Mouse (Mus musculus): ENCODE results near the gene Hsd11b2. TPM values are rescaled to one million over a fixed set of nuclear protein-coding genes. Genes with fewer than 3 reads are reported as not detected.
A peak's percentile ranks its signal among the peaks of the same experiment; 100 is the strongest.

Hsd11b2 gene
- polyA plus RNA-seq, 1 experiment: not detected

DNA sequence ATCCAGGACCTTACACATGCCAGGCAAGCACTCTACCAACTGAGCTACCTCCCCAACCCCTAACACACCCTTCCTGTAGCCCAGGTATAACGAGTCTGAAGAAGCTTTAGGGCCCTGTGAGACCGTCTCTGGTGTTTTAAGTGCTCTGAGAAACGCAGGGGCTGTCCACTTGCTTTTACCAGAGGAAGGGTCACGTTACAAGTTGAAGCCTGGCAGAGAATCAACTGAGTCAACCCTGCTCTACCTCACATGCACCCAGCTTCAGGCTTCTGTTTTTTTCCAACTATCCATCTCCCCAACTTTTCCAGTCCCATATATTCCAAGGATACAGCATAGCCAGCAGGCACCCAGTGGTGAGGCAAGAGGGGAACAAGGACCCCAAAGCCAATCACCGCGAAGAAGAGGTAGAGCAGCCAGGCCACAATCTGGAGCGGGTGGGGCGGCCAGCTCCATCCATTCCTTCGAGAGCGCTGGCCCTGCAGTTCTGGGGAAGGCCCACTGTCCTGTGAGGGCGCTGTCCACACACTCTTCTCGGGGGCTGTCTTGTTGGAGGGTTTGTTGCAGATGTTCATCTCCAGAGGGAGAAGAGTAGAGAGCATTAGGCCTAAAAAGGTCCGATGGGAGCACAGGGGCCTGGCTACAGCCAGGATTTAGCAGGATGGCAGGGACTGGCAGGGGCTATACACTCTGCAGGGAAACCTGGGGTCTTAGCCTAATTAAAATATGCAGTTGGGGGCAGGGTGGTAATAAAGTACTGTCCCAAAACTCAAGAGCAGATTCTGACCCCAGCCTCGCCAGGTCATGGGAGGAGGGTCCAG lies 35.1 kb upstream of the Hsd11b2 start:
- Histone ChIP-seq H3K4me1 (ENCODE audit: control insufficient read depth, insufficient read depth, low read length) (no peaks in the 10 kb centered on the region), H3K27ac (ENCODE audit: insufficient read depth, low read length) (no peak overlapping the region), H3K4me3 (ENCODE audit: insufficient read depth, low read length) (no peak overlapping the region)
- TF ChIP-seq CTCF (IDR thresholded peaks at IDR 0.05; ENCODE audit: extremely low read depth, insufficient read depth, low read length) (peak; percentile 32), POLR2A (IDR thresholded peaks at IDR 0.05; ENCODE audit: extremely low read depth, insufficient read depth, low read length) (no peak)

GRCm38 (mm10) chr8:105484030-105484368 lies 34.6 kb upstream of the Hsd11b2 start:
- H3K4me1 ChIP-seq (ENCODE audit: control insufficient read depth, insufficient read depth, low read length): no peaks in the 10 kb centered on the region
- no peak for TF ChIP-seq CTCF (IDR thresholded peaks at IDR 0.05; ENCODE audit: extremely low read depth, insufficient read depth, low read length)
- TF ChIP-seq POLR2A (IDR thresholded peaks at IDR 0.05; ENCODE audit: extremely low read depth, insufficient read depth, low read length): no peak
- H3K4me3 ChIP-seq (ENCODE audit: insufficient read depth, low read length): no peak overlapping the region
- H3K27ac ChIP-seq (ENCODE audit: insufficient read depth, low read length): no peak overlapping the region

GRCm38 (mm10) chr8:105484392-105484791 lies 34.2 kb upstream of the Hsd11b2 start:
- TF ChIP-seq POLR2A (IDR thresholded peaks at IDR 0.05; ENCODE audit: extremely low read depth, insufficient read depth, low read length) (no peak), CTCF (IDR thresholded peaks at IDR 0.05; ENCODE audit: extremely low read depth, insufficient read depth, low read length) (peak; percentile 28; the same call in 1 of the 2 replicates)
- Histone ChIP-seq H3K27ac (ENCODE audit: insufficient read depth, low read length) (no peak overlapping the region), H3K4me1 (ENCODE audit: control insufficient read depth, insufficient read depth, low read length) (no peaks in the 10 kb centered on the region), H3K4me3 (ENCODE audit: insufficient read depth, low read length) (no peak overlapping the region)

- no peak for TF ChIP-seq CTCF (IDR thresholded peaks at IDR 0.05; ENCODE audit: extremely low read depth, insufficient read depth, low read length)
- Histone ChIP-seq H3K4me3 (ENCODE audit: insufficient read depth, low read length) (no peak overlapping the region), H3K27ac (ENCODE audit: insufficient read depth, low read length) (no peak overlapping the region), H3K4me1 (ENCODE audit: control insufficient read depth, insufficient read depth, low read length) (no peaks in the 10 kb centered on the region)
These were observed 30.5 kb upstream of the Hsd11b2 start for GRCm38 (mm10) chr8:105488082-105488481.

DNA sequence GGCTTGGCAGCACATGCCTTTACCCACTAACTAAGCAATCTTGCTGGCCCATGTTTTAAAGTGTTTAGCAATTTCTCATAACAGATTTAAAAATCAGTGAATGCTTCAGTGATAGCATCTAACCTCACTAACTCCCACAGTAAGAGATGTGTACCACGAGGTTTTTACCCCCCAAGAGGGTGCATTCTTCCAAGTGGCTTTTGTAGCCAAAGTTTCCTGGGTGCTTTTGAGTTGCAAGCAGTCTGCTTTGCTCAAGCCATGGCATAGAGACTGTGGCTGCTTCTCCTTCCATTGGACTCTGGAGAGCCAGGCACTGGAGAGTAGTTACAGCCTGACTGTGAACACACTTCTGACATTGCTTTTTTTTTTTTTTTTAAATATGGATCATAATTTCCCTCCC lies 29.3 kb upstream of the Hsd11b2 start:
- TF ChIP-seq POLR2A (IDR thresholded peaks at IDR 0.05; ENCODE audit: extremely low read depth, insufficient read depth, low read length) (no peak), CTCF (IDR thresholded peaks at IDR 0.05; ENCODE audit: extremely low read depth, insufficient read depth, low read length) (no peak)
- no peak overlapping the region for H3K4me3 ChIP-seq (ENCODE audit: insufficient read depth, low read length)
- no peak overlapping the region for H3K27ac ChIP-seq (ENCODE audit: insufficient read depth, low read length)

DNA sequence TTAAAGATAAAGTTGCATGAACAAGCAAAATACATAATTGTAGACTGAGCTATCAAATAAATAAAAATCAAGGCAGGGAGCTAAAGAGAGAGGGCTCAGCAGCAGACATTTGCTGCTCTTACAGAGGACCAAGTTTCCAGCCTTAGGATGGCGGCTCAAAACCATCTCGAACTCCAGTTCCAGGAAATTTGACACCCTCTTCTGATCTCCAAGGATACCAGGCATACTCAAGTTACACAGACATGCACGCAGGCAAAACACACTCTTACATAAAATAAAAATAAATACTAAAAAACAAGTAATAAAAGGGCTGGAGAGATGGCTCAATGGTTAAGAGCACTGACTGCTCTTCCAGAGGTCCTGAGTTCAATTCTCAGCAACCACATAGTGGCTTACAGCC lies 25.1 kb upstream of the Hsd11b2 start:
- H3K4me1 ChIP-seq (ENCODE audit: control insufficient read depth, insufficient read depth, low read length): peaks cover 6% of the 10 kb centered on the region; the same call in 1 of the 2 replicates
- no peak for TF ChIP-seq POLR2A (IDR thresholded peaks at IDR 0.05; ENCODE audit: extremely low read depth, insufficient read depth, low read length)
- TF ChIP-seq CTCF (IDR thresholded peaks at IDR 0.05; ENCODE audit: extremely low read depth, insufficient read depth, low read length): no peak
- H3K27ac ChIP-seq (ENCODE audit: insufficient read depth, low read length): no peak overlapping the region
- no peak overlapping the region for H3K4me3 ChIP-seq (ENCODE audit: insufficient read depth, low read length)

More for the DNA sequence above, 29.3 kb upstream of the Hsd11b2 start:
- H3K4me1 ChIP-seq (ENCODE audit: control insufficient read depth, insufficient read depth, low read length): no peaks in the 10 kb centered on the region

GRCm38 (mm10) chr8:105494566-105494965 lies 24.0 kb upstream of the Hsd11b2 start:
- Histone ChIP-seq H3K27ac (ENCODE audit: insufficient read depth, low read length) (no peak overlapping the region), H3K4me3 (ENCODE audit: insufficient read depth, low read length) (no peak overlapping the region), H3K4me1 (ENCODE audit: control insufficient read depth, insufficient read depth, low read length) (peaks cover 6% of the 10 kb centered on the region; the same call in 1 of the 2 replicates)
- TF ChIP-seq POLR2A (IDR thresholded peaks at IDR 0.05; ENCODE audit: extremely low read depth, insufficient read depth, low read length): no peak
- TF ChIP-seq CTCF (IDR thresholded peaks at IDR 0.05; ENCODE audit: extremely low read depth, insufficient read depth, low read length): no peak

DNA sequence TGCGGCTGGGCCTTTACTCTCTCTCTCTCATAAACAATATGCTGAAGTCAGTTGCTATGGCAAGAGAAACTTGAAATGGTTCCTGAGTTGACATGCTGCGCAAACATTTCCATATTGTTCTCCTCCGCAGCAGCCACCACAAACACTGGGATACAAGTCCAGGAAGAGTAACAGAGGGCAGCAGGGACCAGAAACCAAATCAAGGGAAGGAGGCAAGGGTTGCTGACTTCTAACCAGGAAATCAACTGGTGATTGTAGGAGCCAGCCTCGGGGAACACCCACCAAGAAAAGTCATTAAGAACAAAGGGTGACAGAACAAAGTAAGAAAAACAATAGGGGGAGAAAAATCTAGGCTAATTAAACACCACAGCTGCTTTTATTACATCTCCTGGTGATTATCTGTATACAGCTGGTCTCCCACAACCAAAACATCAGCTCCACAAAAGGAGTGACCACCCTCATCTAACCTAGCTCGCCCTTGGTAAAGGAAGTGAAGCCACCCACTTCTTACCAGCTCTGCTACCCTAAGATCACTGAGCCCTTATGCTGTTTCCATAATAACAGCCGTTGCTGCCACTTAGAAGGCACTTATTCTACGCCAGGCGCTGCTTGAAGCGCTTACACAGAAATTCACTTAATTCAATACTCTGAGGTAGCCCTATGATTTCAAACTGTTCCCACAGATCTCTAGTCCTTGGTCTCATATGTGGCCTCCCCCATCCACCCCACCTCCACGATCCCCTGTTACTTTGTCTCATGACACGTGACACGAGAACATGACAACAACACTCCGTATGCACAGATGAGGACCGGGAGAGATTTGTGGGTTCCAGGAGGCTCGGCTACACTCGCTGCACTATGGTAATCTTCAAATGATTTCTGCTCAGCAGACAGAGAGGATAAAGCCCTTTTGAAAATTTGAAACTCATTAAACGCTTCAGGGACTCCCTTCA lies 22.9 kb upstream of the Hsd11b2 start:
- H3K27ac ChIP-seq (ENCODE audit: insufficient read depth, low read length): no peak overlapping the region
- peaks cover 6% of the 10 kb centered on the region; the same call in 1 of the 2 replicates for H3K4me1 ChIP-seq (ENCODE audit: control insufficient read depth, insufficient read depth, low read length)
- peak overlapping the region; percentile 76 for H3K4me3 ChIP-seq (ENCODE audit: insufficient read depth, low read length)
- TF ChIP-seq CTCF (IDR thresholded peaks at IDR 0.05; ENCODE audit: extremely low read depth, insufficient read depth, low read length) (no peak), POLR2A (IDR thresholded peaks at IDR 0.05; ENCODE audit: extremely low read depth, insufficient read depth, low read length) (no peak)

DNA sequence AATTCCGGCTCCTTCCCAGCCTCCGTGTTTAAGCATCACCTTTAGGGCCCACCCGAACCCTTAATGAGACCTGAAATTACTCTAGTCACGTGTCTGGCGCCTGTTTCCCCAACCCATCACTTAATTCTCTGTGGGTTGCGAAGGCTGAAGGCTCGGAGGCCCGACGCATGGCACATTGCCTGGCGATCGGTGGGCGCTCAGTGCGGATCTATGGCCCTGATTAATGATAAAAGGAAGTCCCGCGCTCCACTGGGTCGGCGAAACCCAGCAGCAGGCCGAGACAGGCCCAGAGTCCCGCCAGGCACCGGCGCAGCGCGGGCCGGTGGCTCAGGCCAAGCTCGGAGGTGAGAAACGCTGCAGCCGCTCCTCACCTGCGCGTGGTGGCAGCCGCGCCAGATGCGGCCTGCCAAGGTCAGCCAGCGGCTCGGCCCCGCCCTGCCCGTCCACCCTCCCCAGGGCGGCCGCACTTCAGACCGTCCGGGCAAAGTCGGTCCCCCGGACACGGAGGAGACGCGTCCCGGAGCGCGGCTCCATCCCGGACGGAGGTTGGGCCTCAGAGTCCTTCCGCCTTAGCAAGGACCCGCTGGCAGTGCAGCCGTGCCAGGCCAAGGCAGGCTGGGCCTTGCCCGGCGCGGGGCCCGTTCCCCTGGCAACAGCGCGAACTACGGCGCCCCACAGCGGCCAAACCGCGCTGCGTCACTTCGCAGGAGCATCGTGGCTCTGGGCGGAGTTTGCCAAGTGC lies 21.9 kb upstream of the Hsd11b2 start, which contains the start of gene Zdhhc1:
Gene Zdhhc1 (minus strand): TSS at position 464 of the 742 bp plus-strand sequence.
- H3K4me3 ChIP-seq (ENCODE audit: insufficient read depth, low read length): peak within 1 kb of the TSS; percentile 76
- TF ChIP-seq POLR2A (IDR thresholded peaks at IDR 0.05; ENCODE audit: extremely low read depth, insufficient read depth, low read length) (peak; percentile 50; the same call in 1 of the 2 replicates), CTCF (IDR thresholded peaks at IDR 0.05; ENCODE audit: extremely low read depth, insufficient read depth, low read length) (peak; percentile 30; the same call in 1 of the 2 replicates)
- H3K27ac ChIP-seq (ENCODE audit: insufficient read depth, low read length): peak within 1 kb of the TSS; percentile 85
- H3K4me1 ChIP-seq (ENCODE audit: control insufficient read depth, insufficient read depth, low read length): peaks cover 6% of the 10 kb centered on the region; the same call in 1 of the 2 replicates

All from cortical plate, adult 2 months (tissue).